Mouse (Mus musculus): ENCODE results near the gene Alg12.
"Not testable (repeated sequence)": the region's sequence is repeated elsewhere in the genome, so short reads cannot be mapped to it uniquely, and the experiment has no call there.

Gene Alg12

DNA sequence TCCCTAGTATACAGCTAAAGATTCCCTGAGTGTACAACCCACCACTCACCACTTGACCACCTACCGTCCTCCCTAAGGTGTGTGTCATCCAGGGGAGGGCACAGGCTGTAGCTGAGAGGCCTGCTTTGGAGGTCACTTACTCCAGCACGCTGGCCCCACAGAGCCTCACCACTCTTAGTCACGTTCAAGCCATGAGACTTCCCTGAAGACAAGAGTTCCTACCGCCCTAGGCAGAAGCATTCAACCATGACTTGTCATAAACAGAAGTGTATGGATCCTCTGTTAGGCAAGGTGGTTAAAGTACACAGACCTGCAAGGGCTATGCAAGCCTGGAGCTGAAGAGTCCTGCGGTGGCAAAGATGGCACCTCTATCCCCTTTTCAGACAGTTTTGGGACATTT lies 11.6 kb upstream of the Alg12 start:
- DNase-seq, result peak; percentile 28

DNA sequence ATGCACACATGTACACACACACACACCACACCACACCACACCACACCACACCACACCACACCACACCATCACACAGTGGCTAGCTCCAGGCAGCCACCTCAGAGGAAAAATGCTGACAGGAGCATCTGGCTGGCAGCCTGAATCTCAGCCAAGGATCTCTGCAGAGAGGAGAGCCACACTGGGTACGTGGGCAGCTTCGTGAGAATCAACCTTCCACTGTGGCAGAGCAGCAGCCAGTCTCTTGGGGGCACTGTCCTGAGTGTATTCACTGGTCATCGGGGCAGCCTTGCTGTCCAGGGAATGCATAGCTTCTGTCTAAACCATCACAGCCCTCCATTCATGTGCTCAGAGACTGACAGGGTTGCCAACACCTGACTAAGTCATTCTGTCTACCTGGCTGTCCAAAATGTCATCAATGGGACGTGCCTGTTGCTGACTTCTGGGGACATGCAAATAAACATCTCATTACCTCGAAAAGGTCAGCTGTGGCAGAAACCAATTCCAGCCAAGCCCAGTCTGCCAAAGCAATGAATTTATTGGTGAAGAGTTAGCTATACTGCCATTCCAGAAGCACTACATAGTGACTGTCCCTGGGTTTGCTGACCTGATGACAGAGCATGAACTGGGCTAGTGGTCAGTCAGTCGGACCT lies 10.8 kb upstream of the Alg12 start:
- DNase-seq, result peak; percentile 45

DNA sequence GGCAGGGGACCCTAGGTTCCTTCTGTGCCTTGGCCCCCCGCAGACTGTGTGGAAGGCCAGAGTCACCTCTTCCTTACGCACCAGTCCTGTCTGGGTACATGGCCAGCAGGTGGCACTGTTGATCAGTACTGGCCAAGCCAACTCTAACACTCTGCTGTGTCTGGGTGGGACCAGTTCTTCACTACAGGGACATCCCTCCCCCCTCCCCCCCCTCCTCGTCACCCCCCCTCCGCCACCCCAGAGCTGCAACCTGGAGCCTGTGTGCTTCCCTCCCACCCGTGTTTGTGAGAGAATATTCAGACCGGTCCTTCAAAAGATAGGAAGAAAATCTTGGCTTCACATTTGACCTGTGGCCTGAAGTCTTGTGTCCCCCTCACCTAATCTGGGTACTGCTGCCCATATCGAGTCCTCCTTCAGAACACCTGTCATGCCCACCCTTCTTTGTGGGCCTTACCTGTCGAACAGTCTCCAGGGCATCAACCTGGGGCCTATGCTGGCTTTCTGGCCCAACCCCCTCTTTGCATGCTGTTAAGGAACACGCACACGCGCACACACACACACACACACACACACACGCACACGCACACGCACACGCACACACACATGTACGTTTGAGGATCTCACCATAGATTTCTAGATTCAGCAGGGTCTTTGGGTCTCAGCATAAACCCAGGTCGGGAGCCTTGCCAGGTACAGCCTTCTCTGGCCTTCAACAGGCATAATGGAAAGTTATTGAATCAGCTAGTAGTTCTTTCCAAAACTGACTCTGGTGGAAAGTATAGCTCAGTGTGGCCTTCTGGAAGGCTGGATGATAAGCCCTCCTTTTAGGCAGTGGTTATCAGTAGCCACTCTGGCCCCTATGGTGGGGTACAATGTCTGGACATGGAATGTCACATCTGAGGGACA lies 9.9 kb upstream of the Alg12 start:
- peak; percentile 89 for DNase-seq

DNA sequence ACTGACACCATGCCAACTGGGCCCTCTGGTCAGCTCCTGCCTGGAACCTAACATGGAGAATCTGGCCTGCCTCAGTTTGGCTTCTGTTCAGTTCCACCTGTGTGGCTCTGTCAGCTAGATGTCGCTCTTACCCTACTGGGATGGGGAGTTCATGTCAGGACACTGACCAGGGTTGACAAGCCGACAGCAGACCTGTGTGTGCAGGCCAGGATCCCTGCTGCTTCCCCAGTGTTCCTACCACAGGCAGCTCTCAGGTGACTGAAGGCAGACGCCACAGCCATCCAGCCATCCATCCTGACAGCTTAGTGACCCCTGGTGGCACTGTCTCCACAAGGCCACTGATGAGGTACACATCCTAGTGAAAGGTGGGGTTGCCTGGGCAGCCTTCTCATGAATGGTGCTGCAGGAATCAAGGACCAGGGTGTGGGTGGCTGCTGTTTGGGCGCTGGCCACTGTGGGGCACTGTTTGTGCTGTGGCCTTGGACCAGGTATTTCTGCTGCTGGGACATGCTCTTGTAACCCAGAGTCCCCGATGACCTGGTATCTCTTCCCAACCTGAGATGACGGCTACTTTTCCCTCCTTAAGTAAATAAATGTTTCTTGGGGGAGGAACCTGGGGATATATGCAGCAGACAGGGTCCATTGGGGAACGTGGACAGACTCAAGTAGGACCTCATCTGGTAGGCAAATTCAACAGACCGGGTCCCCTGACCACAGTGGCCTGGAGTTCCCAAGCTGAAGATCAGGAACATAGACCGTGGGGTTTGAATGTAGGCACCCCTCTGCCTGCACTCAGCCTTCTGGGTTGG lies 9.1 kb upstream of the Alg12 start:
- peak; percentile 95 for DNase-seq

DNA sequence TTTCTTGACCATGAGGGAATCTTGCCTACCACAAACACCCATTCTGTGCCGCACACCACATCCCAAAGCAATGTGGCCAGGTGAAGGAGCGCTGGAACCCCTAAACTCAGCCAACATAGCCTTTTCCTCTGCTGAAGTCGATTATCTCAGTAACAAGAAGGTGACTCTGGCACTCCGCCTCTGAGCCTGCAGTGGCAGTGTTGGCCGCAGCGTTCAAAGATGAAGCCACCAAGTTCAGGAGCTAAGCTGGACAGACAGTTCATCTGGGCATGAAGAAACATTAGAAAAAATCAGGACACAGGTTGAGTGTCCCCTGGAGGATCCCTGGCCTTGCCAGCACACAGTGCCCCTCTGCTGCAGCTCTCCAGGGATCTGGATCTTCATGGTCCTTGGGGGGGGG lies 8.3 kb upstream of the Alg12 start:
- DNase-seq, result no peak

DNA sequence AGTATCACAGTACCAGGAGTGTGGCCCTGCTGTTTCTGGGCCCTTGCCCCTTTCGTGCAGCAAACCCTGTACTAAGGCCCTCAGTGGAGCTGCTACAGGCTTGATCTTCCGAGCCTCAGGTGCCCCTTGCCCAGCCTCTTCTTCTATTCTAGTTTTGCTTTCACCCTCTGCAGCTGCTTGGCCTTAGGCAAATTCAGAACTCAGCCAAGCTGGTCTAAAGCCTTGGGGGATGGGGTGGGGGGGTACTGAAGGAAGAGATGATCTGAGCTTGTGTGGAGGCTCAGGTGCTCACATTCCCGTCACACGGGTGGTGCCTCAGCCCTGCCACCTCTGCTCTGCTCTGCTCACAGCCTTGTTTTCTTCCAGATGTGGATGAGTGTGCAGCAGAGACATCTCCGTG lies 4.3 kb upstream of the Alg12 start:
- DNase-seq, result peak; percentile 14

DNA sequence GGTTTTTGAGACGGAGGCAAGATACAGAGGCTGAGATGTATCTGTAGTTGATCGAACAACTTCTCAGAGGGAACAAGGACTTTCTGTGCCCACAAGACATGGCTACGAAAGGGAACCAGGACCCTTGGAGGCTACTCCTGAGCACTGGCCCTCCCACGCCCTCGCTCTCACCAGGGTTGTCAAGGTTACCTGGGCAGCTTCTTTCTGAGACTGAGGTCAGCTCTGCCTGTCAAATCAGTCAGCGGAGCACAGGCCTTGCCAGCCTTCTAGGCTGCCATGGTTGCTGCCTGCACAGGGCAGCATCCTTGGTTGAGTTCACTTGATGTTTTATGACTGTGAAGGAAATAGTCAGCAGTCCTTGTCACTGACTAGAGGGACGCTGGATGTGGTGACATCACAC lies 3.4 kb upstream of the Alg12 start:
- DNase-seq, result peak; percentile 29

DNA sequence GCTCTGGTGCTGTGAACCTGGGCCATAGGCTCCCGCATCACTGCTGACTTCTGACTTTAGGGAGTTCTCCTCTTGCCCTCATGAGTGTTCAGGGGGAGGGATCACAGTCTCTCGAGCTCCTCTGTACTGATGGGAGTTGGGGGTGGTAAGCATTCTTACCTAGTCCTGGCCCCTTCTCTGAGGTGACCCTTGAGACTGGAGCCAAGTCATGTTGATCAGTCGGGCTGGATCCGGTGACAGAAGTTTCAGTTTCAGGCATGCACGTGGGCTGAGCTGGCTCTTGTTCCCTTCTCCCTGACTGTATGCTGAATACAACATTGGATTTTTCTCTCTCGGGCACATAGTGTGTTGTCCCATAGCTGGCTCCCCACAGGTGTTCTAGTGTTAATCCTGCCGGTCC lies 2.3 kb upstream of the Alg12 start:
- peak; percentile 31 for DNase-seq

DNA sequence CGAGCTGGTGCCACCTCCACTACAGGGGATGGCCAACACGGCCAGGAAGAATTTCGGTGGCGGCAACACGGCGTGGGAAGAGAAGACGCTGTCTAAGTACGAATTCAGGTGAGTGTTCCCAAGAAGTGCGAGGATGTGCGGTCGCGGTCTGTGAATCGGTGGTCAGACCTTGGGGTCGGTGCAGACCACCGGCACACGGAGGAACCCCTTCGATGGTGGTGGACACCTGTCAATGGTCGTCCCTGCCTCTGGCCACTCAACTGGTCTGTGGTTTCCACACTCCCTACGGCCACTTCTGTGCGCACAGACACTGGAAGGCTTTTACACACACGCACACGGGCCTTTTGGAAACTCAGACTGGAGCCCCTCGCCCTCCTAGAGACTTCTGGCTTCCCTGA lies 787 bp upstream of the Alg12 start:
- no peak for DNase-seq

DNA sequence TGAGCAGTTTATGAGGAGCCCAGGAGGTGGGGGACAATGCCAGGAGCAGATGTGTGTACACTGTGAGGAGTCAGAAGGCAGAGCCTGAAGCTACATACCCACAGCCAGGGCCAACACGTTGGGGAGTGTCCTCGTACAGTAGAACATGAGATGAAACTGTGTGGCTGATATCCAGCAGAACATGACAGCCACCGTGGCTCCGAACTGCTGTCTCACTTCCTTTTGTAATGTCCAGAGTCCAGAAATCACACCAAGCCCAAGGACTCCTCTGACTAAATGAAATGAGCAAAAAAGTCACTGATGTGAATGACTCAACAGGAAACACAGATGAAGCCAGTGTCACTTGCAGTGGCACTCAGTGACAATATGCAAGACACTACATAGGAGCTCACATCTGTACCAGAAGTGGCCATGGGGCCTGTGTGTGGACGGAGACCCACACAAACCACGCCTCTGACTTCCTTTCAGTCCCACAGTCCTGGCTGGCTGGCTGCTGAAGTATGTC lies 3.9 kb downstream of the Alg12 start:
- DNase-seq, result no peak

DNA sequence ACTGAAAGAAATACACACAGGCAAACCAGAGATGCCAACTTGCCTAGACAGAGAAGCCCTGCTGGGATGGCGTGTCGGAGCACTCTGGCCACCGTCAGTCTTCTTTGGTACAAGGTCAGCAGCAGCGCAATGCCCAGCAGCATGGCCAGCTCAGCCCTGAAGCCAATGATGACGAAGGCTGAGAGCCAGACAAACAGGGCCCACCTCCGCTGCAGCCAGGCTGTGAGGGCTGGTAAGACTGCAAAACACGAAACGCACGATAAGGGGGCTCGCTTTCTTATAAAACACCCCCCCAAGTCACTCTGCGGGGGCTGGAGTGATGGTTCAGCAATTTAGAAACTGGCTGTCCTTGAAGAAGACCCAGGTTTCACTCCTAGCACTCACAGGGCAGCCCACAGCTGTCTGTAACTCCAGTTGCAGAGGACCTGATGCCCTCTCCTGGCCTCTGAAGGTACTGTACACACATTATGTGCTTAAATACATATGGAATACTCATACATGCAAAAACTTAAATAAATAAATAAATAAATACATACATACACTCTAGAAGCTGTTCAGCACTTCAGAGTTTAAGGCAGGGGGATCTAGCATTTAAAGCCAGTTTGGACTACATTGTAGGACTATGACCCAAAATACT lies 4.6 kb downstream of the Alg12 start:
- no peak for DNase-seq

DNA sequence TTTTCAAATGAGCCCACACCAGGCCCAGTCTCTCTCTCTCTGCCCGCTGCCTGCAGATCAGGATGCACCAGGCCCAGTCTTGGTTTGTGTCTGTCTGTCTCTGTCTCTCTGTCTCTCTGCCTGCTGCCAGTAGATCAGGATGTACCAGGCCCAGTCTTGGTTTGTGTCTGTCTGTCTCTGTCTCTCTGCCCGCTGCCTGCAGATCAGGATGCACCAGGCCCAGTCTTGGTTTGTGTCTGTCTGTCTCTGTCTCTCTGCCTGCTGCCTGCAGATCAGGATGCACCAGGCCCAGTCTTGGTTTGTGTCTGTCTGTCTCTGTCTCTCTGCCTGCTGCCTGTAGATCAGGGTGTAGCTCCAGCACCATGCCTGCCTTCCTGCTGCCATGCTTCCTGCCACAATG lies 5.2 kb downstream of the Alg12 start:
- not testable (repeated sequence) for DNase-seq

DNA sequence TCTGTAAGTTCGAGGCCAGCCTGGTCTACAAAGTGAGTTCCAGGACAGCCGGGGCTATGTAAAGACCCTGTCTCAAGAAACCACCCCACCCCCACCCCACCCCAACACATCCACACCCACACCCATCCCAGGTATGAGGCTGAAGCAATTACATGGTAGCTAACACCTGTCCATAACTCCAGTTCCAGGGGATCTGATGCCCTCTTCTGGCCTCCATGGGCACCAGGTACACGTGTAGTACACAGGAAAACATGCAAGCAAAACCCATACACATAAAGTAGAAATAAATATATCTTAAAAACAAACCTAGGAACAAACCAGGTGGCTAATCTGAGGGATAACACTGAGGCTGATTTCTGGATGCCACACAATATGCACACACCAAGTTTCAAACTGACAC lies 5.9 kb downstream of the Alg12 start:
- no peak for DNase-seq

DNA sequence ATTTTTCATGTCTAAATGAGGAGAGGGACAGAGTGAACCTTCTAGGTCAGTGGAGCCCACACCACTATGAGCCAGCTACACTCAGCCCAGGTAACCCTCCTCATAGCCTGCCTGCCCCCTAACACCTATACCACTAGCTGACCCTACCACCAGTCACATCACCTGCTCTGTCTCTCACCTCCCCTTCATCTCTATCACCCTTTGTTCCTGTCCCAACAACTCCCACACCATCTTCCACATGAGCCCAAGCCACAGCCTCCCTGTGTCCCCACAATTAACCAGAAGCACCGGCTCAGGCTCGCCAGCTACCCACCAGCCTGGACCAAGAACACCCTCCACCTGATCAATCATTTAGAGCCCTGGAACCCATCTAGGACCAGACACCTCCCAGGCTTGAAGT lies 8.7 kb downstream of the Alg12 start:
- DNase-seq, result no peak

DNA sequence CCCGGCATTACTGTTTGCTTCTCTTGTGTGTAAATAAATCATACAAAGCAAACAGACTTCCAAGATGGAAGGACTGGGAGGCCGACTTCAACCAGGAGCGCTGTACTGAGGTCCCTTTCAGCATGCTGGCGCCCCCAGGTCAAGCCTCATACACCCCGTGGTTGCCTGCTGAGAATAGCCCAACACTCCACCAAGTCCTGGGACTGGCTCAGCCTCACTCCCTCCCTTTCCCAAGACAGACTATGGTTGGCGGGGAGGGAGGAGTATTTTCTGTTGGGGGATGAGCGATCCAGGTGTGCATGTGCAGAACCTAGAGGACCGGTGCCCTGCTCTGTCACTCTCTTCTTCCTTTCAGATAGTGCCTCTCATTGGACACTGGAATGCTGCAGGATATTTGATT lies 11.0 kb downstream of the Alg12 start:
- no peak for DNase-seq

DNA sequence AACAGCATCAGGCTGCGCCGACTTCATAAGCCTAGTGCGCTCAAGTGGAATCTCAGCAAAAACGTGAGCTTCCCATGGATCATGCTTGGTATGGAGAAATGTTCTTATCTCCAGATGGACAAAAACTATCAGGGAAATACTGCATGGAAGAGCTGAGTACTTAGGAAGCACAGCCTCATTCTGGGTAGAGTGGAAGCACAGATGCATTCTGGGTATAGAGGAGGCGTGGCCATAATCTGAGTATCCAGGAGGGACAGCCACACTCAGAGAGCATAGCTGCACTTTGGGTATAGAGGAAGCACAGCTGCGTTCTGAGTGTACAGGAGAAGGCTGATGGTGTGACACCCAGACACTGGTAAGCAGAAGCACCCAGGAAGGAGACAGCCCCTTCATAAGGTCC lies 16.8 kb downstream of the Alg12 start:
- no peak for DNase-seq

DNA sequence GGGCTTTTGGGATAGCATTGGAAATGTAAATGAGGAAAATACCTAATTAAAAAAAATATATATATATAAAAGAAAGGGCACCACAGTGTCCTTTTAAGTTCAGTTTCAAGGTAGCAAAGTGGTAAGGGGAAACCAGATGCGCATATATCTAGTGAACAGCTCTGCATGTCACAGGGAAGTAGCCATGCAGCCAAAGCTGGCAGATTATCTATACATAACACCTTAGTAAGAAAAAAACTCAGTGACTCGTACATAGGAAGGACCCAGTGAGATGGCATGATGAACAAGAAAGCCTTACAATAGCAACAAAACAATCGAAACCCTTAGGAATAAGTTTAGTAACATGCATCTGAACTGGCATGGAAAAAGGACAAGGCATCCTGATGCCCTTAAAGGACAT lies 17.2 kb downstream of the Alg12 start:
- DNase-seq, result no peak

DNA sequence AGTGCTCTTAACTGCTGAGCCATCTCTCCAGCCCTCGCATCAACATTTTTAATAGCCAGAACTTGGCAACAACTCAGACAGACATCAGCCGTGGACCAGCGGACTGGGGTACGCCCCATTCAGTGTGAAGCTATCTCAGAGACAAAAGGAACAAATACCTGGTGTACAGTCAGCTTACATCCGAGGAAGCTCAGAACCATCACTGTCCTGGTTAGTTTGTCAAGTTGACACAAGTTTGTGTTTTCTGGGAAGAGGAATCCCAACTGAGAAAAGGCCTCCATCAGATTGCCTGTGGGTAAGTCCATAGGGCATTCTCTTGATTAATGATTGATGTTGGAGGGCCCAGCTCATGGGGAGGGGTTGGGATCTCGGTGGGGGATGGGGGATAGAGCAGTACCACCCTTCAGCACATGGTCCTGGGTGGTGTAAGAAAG lies 18.2 kb downstream of the Alg12 start:
- DNase-seq, result no peak

DNA sequence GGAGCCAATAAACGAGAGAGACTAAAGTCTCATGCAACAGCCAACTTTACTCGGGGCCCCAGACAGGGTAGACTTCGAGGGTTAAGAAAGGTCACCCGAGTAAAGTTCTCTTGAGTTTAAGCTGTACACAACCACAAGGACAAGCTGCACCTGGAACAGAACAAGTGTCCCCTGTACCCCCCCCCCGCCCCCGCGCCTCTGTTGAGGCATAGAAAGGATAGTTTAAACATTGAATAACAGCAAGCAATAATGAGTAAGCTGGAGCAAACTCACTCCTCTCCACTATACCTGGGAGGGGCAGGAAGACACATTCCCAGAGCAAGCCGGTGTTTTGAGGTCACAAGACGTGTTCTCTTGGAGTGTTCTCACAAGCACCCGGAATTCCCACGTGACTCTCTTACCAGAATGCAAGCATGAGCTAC lies 19.2 kb downstream of the Alg12 start:
- no peak for DNase-seq

DNA sequence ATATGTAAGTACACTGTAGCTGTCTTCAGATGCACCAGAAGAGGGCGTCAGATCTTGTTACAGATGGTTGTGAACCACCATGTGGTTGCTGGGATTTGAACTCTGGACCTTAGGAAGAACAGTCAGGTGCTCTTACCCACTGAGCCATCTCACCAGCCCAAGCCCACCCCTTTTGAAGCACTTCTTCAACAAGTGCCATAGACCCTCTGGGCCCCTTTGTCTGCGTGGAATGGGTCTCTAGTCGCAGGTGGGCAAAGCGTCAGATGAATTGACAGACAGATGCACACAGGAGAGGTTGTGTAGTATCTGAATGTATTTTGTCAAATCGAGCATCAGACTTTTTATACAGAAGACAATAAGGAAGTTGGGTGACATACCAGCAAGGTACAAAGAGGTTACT lies 24.4 kb downstream of the Alg12 start:
- not testable (repeated sequence) for DNase-seq

DNA sequence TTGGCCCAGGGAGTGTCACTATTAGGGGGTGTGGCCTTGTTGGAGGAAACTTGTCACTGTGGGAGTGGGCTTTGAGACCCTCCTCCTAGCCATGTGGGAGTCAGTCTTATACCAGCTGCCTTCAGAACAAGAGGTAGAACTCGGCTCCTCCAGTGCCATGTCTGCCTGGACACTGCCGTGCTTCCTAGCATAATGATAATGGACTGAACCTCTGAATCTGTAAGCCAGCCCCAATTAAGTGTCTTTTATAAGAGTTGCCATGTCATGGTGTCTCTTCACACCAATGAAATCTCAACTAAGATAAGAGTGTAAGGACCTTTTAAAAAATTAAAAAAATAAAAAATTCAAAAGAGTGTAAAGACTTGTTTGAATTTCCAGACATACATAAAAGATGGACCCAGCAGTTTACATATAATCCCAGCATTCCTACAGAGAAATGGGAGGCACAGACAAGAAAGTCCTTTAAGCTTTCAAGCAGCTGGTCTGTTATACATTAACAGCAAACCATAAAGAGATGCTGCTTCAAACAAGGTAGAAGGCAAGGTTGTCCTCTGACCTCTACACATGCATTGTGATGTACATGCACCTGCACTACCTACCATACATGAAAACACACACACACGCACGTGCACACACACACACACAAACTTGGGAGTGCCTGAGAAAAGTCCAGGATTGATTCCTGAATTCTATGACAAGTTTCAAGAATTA lies 26.8 kb downstream of the Alg12 start:
- DNase-seq, result no peak

DNA sequence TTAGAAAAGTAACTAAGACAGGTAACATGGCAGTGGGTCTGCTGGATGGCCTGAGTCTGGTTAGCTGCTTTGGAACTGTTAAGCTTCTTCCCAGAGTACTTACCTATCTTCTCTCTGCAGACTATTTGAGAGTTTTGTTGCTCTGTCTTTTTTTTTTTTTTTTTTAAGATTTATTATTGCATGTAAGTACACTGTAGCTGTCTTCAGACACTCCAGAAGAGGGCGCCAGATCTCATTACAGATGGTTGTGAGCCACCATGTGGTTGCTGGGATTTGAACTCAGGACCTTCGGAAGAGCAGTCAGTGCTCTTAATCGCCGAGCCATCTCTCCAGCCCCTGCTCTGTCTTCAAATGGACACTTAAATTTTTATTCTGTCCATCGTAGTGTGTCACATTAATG lies 44.5 kb downstream of the Alg12 start:
- not testable (repeated sequence) for DNase-seq

Measured in cerebellum, adult 11-12 months (tissue).